Mouse (Mus musculus) gastrocnemius, postnatal 4 days (tissue): Measurements from ENCODE around the gene Sbf2. TPM values are rescaled to one million over a fixed set of nuclear protein-coding genes. Genes with fewer than 3 reads are reported as not detected.
"Not testable (repeated sequence)": the region's sequence is repeated elsewhere in the genome, so short reads cannot be mapped to it uniquely, and the experiment has no call there.

Experiments used
- DNase-seq, 2 experiments: peaks; one replicate each; pipeline ENCODE4 v3.0.0; 2021 to 2022; ENCODE audit warnings: low spot score in 2 of 2, mixed read lengths in 2 of 2
- total RNA-seq, 2 experiments: library from RNA; stranded (reverse); gene quantifications; 2 replicates each; pipeline ENCODE4 v1.2.3; 2021

Gene Sbf2
- total RNA-seq, 2 experiments from 2014 or later = 50.2 to 55.3 TPM

- no peak for DNase-seq
These were observed 200.4 kb downstream of the Sbf2 start for GRCm38 (mm10) chr7:110414276-110414675.

- no peak for DNase-seq
These were observed 212.6 kb downstream of the Sbf2 start for GRCm38 (mm10) chr7:110402092-110402491.

- DNase-seq = no peak
These were observed 222.1 kb downstream of the Sbf2 start for GRCm38 (mm10) chr7:110392576-110392975.

GRCm38 (mm10) chr7:110391632-110392031 is 223.1 kb downstream of the Sbf2 start:
- DNase-seq = no peak

GRCm38 (mm10) chr7:110388889-110389288 is 225.8 kb downstream of the Sbf2 start:
- DNase-seq = not testable (repeated sequence)

- no peak for DNase-seq
These were observed 227.2 kb downstream of the Sbf2 start for GRCm38 (mm10) chr7:110387565-110387964.

GRCm38 (mm10) chr7:110385482-110385881 is 229.2 kb downstream of the Sbf2 start:
- no peak for DNase-seq

- no peak for DNase-seq
These were observed 230.4 kb downstream of the Sbf2 start for GRCm38 (mm10) chr7:110384343-110384742.

- DNase-seq = no peak
These were observed 233.1 kb downstream of the Sbf2 start for GRCm38 (mm10) chr7:110381625-110382024.

GRCm38 (mm10) chr7:110379335-110379914 is 235.3 kb downstream of the Sbf2 start:
- DNase-seq = no peak

GRCm38 (mm10) chr7:110372529-110372928 is 242.2 kb downstream of the Sbf2 start:
- DNase-seq = no peak

- DNase-seq = no peak
These were observed 252.7 kb downstream of the Sbf2 start for GRCm38 (mm10) chr7:110362005-110362404.

- DNase-seq = no peak
These were observed 253.2 kb downstream of the Sbf2 start for GRCm38 (mm10) chr7:110361516-110361915.

- DNase-seq = no peak
These were observed 255.3 kb downstream of the Sbf2 start for GRCm38 (mm10) chr7:110359391-110359790.

- DNase-seq = no peak
These were observed 260.8 kb downstream of the Sbf2 start for GRCm38 (mm10) chr7:110353971-110354370.

GRCm38 (mm10) chr7:110347250-110347649 is 267.5 kb downstream of the Sbf2 start:
- no peak for DNase-seq

GRCm38 (mm10) chr7:110337601-110338000 is 277.1 kb downstream of the Sbf2 start:
- no peak for DNase-seq

GRCm38 (mm10) chr7:110325381-110326110 is 289.2 kb downstream of the Sbf2 start:
- no peak for DNase-seq

- no peak for DNase-seq
These were observed 289.9 kb downstream of the Sbf2 start for GRCm38 (mm10) chr7:110324852-110325251.

- no peak for DNase-seq
These were observed 293.6 kb downstream of the Sbf2 start for GRCm38 (mm10) chr7:110321106-110321505.

- no peak for DNase-seq
These were observed 295.7 kb downstream of the Sbf2 start for GRCm38 (mm10) chr7:110318971-110319519.

GRCm38 (mm10) chr7:110317412-110317811 is 297.3 kb downstream of the Sbf2 start:
- DNase-seq = no peak

GRCm38 (mm10) chr7:110315352-110315751 is 299.4 kb downstream of the Sbf2 start:
- no peak for DNase-seq
